Mouse (Mus musculus): ENCODE results near the gene Zkscan3.

Gene Zkscan3

DNA sequence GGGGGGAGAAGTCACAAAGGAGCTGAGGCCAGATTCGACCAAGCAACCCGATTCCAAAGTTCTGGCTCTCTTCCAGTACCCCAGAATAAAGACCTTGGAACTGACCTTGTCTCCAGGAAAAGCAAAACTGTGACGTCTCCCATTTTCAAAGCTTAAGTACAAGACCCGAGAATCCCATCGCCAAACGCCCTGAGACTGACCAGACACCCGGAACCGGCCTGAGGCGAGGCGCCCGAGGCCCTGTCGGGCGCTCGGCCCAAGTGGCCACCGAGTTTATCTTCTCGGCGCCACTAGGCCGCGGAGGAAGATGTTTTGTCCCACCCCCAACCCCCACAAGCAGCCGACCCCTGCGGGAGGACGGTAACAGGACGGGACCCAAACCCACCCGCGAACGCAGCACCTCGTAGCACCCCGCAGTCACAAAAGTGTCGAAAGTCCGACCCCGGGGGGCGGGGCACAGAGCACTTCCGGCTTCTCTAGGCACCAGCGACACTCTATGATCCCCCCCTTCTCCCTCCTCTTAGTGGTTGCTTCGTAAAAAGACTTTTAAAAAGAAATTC lies at the start of gene Zkscan3:
Gene Zkscan3 (minus strand): TSS at position 469 of the 560 bp plus-strand sequence.
- DNase-seq: peak; percentile 81

DNA sequence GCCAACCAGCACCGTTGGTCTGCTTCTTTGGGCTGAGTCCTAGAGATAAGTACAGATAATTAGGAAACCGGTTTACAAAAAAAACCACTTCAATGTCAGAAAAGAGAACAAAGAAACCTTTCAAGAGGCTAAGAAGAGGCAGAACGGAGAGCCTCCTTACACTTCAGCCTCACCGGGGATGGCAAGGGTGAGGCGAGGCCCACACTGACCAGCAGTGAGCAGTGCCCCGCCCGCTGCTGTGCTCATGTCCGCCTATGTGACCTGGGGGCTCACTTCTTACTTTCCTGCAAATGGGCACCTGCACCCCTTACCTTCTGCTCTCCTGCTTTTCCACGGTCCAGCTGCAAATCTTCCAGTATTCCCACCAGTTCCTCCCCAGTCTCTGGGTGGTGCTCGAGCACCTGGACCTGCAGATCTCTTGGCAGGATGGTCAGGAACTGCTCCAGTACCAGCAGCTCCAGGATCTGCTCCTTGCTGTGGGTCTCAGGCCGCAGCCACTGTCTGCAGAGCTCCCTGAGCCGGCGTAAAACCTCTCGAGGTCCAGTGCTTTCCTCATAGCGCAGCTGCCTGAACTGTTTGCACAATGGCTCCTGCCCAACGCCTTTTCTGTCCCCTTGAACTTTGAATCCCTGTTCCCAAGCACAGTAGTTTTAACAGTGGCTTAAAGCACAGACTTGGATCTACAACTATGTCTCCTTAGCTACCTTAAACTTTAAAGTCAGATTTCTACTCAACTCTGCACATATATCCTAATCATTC lies 45.5 kb upstream of the Zkscan3 start:
- DNase-seq: no peak

- no peak for DNase-seq
These were observed 44.2 kb upstream of the Zkscan3 start for GRCm38 (mm10) chr13:21446796-21447195.

DNA sequence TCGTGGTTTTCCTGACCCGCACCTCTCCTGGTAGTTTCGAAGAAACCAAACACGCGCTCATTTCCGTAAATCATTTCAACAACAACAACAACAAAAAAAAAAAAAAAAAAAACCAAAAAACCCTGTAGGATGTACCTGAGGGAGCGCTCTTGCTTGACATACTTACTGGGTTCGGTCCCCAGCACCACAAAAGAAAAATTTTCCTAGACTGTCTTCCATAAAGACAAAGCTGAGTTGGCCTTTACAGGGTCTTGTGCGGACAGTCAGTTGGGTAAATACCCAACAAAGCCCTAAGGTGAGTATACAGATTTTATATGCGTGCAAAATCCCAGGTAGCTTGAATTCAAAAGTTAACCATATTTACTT lies 38.6 kb upstream of the Zkscan3 start:
- no peak for DNase-seq

GRCm38 (mm10) chr13:21440503-21441206 lies 38.1 kb upstream of the Zkscan3 start, which contains the start of gene Pgbd1:
TSS of gene Pgbd1 (minus strand) at chr13:21441058.
- DNase-seq: peak; percentile 67

DNA sequence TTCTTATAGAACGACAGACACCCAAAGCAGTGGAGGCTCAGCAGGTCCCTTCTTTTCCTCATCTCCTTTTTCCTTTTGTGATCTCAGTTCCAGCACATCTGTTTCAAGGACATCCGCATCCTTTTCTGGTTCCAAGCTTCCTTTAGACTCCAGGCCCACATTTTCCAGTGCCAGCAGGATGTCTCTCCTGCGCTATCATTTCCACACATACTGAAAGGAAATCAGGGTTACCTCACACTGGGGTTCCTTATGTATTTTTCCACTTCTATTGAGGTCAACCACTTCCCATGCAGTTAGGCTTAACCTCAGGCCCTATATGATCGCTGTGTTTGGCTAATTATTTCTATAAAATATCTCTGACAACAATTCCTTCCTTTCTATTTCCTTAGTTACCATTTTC lies 32.9 kb upstream of the Zkscan3 start:
- DNase-seq: no peak

- DNase-seq: no peak
These were observed 25.1 kb upstream of the Zkscan3 start for GRCm38 (mm10) chr13:21427631-21428030.

GRCm38 (mm10) chr13:21423301-21423700 lies 20.7 kb upstream of the Zkscan3 start:
- no peak for DNase-seq

DNA sequence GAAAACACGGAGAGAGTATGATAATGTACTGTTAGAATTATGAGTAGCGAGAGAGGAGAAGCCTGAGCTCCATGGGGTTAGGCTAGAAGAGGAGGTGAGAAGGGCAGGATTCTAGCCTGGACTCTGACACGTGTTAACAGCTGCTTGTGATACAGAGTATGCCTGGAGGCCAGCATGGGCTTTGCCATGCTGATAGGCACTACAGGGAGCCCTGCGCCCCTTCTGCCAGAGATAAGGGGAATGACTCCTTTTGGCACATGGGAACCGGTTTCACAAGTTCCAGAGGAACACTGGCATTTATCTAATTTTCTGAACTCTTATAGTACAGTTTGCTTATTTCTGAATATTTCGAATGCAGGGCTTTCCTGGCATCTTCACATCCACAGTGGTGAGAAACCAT lies 16.3 kb upstream of the Zkscan3 start:
- DNase-seq: no peak

- peak; percentile 12 for DNase-seq
These were observed 14.9 kb upstream of the Zkscan3 start for GRCm38 (mm10) chr13:21417298-21418010.

- no peak for DNase-seq
These were observed 13.2 kb upstream of the Zkscan3 start for GRCm38 (mm10) chr13:21415750-21416149.

- DNase-seq: no peak
These were observed 12.7 kb upstream of the Zkscan3 start for GRCm38 (mm10) chr13:21415266-21415665.

DNA sequence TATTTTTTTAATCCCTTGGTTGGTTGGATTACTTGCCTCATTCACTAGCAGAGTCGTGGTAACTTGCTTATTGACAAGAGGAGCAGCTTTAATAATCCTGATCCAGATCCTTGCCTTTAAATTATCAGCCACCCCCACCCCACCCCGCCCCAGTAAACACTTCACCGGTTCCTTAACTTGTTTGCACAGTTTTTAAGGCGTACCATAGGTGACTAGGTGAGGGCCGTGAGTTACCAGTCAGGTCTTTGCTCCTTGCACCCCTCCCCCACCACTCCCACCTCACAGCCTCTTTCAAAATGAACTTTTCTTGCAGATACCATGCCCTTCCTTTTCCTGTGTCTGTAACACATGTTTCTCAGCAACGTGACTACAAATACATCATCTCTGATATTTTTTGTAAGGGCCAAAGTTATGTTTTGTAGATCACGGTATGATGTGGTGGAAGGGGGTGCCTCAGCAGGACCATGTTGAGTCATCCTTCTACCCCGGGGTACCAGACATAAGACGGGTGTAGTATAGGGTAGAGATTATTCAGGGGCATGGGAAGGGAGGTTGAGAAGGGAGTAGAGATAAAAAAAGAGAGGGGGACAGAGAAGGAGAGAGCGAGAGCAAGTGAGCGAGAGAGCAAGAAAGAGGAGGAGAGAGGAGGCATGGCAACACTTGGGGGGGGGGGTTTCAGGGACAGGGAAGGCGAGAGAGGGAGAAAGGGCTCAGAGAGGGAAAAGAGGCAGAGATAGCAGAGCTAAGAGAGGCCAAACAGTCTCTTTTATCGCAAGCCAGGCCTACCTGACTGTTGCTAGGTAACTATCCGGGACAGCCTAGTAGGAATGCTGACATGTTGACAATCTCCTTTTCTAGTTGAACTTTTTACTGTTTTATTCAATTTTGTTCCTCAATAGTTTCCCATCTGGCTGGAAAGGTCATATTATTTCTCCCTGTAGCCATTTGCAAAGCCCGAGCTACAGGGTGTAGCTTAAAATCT lies 12.0 kb upstream of the Zkscan3 start:
- DNase-seq: no peak

GRCm38 (mm10) chr13:21408805-21409459 lies 6.4 kb upstream of the Zkscan3 start:
- DNase-seq: no peak

DNA sequence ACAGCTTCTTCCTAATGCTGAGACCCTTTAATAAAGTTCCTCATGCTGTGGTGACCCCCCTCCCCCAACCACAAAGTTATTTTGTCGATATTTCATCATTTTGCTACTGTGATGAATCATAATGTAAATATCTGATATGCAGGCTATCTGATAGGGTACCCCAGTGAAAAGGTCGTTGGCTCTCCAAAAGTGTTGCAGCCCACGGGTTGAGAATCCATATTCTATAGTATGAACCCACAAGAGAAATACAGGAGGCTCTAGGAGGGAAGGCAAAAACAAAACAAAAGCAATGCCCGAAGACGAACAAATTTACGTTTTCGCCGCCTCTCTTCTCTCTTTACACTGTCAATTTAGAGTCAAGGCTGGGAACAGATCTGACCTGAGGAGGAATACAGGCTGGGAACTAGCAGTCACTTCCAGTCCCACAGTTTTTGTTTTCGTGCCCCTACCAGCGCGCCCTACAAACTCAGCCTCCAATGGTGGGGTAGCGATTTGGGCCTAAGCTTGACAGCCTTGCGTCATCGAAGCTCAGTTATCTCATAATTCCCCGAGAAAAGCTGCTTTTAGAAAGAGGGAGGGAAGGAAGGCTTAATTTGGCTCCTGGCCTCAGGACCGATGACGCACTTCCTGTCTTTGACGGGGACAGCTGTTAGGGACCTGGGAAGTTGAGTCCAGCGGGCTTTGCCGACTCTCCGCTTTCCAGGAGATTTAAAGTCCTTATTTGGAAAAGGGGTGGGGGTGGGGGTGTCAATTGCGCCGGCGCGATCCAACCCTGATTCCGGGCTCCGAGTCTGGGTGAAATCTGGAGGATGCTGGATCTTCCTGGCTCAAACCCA lies 5.6 kb upstream of the Zkscan3 start:
- peak; percentile 89 for DNase-seq

- DNase-seq: no peak
These were observed 4.8 kb upstream of the Zkscan3 start for GRCm38 (mm10) chr13:21407341-21407740.

- DNase-seq: no peak
These were observed 293 bp upstream of the Zkscan3 start for GRCm38 (mm10) chr13:21402848-21403247.

DNA sequence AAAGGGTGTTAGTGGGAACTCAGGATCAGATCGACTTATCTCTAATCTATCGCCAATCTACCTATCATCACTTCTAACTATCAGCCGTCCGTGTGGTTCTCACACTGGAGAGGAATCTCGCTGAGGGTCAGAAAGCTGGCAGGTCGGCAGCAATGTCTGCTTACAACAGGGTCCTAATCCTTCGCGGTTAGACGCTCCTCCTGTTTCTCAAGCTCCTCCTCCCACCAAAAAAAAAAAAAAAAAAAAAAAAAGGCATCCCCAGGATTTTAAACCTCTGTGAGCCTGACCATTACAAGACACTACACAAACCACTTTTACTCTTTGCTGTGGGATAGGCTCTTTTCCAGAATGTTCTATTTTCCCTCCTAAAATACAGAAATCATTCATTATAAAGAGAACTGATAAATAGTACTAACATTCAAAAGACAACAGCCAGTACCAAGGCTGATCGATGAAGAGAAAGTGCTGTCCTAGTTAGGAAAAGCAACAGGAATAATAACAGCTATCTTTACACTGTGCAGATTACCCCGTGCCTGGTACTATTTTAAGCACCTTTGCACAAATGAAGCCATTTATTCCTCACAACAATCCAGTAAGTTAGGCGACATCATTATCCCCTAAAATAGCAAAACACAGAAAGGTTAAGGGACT lies 794 bp downstream of the Zkscan3 start:
- DNase-seq: no peak

GRCm38 (mm10) chr13:21401166-21401565 lies 1.4 kb downstream of the Zkscan3 start:
- no peak for DNase-seq

- DNase-seq: no peak
These were observed 5.1 kb downstream of the Zkscan3 start for GRCm38 (mm10) chr13:21397486-21397885.

Data from right cerebral cortex, postnatal 25 days (tissue).